Mouse (Mus musculus) monocyte, adult 59 days (primary cell): ENCODE results near the gene Calr4. TPM values are rescaled to one million over a fixed set of nuclear protein-coding genes. Genes with fewer than 3 reads are reported as not detected.

ENCODE experiments used
- total RNA-seq, 2 experiments: library from RNA; stranded (reverse); gene quantifications; one replicate each; pipeline ENCODE4 v1.2.4; 2023

The Calr4 gene
- not detected for total RNA-seq

DNA sequence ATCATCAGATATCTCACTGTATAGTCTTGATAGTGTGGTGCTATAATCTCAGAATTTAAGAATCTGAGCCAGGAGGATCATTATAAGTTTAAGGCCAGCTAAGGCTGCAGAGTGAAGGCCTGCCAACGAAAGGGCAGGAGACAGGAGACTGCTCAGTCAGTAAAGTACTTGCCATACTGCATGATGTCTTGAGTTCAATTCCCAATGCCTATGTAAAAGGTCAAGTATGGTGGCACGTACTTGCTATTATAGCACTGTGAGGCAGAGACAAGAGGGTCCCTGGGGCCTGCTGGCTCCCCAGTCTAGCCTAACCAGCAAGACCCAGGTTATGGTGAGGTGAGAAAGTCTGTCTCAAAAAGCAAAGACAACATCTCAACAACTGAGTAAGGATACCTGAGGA, at the start of gene Calr4:
TSS of gene Calr4 (plus strand) at position 301 of the 400 bp plus-strand sequence.

DNA sequence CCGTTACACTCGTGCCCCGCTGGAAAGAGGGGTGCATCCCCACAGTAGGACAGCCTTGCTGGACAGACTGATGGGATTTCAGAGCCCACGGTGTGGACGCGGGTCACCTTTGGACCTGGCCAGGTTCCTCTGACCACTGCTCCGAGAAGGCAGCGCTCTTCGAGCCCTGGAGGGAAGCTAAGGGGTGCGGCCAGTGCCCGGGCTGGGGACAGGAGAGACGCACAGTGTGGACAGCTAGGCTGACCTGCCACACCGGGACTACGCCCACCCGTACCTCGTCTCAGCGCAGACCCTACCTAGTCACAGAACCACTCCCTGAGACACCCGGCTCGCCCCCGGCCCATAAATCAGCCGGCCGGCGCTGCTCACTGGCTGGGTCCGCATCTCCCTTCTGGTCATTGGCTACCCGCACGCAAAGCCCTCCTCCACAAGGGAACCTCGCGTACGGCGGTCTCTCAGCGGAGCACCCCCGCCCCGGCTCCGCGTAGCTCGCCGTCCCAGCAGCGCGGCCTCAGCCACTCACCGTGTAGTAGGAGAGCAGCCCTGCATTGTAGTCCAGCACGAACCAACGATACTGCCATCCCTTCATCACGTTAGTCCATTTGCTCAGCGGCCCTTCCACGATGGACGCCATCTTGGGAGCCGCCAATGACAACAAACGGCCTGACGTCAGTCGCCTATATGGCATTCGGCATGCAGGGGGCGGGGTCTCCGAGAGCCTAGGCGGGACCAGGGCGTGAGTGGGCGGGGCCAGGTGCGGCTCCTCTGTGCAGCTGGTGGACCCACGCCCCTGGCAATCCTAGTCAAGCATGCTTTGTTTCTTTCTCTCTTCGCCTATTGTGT, 32.5 kb upstream of the Calr4 start, which contains the start of gene Osbpl9:
TSS of gene Osbpl9 (minus strand) at position 691 of the 843 bp plus-strand sequence.

DNA sequence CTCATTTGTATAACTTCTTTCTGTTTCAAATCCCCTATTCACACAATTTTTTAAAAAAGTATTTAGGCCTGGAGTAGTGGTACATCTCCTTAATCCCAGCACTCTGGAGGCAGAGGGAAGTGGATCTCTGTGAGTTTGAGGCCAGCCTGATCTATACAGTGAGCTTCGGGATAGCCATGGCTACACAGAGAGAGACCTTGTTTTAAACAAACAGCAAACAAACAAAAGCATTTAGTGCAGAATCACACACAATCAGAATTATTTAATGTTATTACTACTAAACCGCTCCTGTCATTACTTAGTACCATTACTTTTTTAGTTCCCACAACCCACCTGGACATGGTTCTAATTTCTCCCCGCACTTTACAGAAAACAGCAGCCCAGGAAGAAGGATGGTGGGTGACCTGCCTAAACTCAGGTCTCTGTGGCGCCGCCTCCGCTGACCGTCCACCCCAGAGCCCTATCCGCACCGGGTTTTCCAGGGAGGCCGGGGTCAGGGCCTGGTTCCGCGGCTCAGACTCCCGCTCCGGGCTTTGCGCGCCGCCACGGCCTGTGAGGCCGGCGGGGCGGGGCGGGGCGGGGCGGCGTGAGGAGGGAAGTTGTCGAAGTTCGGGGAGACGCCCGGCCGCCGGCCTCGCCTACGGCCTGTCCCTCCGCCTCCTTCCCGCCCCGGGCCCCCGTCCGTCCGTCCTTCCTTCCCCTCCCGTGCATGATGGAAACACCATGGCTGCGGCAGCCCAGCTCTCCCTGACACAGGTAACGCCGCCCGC, 45.6 kb downstream of the Calr4 start, which contains the start of gene Eps15:
TSS of gene Eps15 (plus strand) at position 580 of the 770 bp plus-strand sequence.

Other genes starting within 250 kb of the Calr4 start
- 100 to 1,000 TPM; 170 to 182 TPM for gene Nrd1, start 233.8 kb upstream of the Calr4 start, total RNA-seq
- 100 to 1,000 TPM; 130 to 150 TPM for gene Osbpl9, start 32.2 kb upstream of the Calr4 start, total RNA-seq
- gene Eps15, start 45.8 kb downstream of the Calr4 start, total RNA-seq, result 100 to 1,000 TPM; 122 to 129 TPM
- gene Ttc39a, start 172.1 kb downstream of the Calr4 start, total RNA-seq, result under 1 TPM in 1 of 2 experiments, not detected in 1; 0.91 TPM